Mouse (Mus musculus) kidney, embryonic 16.5 days (tissue): ENCODE measurements around the gene Ncoa7. TPM values are rescaled to one million over a fixed set of nuclear protein-coding genes. Genes with fewer than 3 reads are reported as not detected.

ENCODE experiments used
- ATAC-seq: fragments of 200-750 bp; cut with Nextera tagmentation; 2 replicates; pipeline ENCODE4 v1.8.0; 2017; ENCODE audit warnings: moderate TSS enrichment; ENCODE audit not compliant: low FRiP score, low TSS enrichment
- H3K27ac ChIP-seq: fragments of 300-500 bp; sonication (generic); 2 replicates; pipeline ENCODE4 v1.5.1; 2014; ENCODE audit warnings: low read length
- H3K27me3 ChIP-seq: fragments of 300-500 bp; sonication (generic); 2 replicates; pipeline ENCODE4 v1.6.1; 2014; ENCODE audit warnings: low read length, control low read depth, mixed read lengths; ENCODE audit not compliant: insufficient read depth
- H3K36me3 ChIP-seq: fragments of 300-500 bp; sonication (generic); 2 replicates; pipeline ENCODE4 v1.6.1; 2014; ENCODE audit warnings: low read length, control low read depth, mixed read lengths; ENCODE audit not compliant: insufficient read depth
- H3K4me1 ChIP-seq: fragments of 300-500 bp; sonication (generic); 2 replicates; pipeline ENCODE4 v1.6.1; 2014; ENCODE audit warnings: low read length, control low read depth, mixed read lengths; ENCODE audit not compliant: insufficient read depth
- H3K4me2 ChIP-seq: fragments of 300-500 bp; sonication (generic); replicated peaks from 2 replicates; pipeline ENCODE4 v1.6.1; 2014; ENCODE audit warnings: low read depth, low read length
- H3K4me3 ChIP-seq: fragments of 300-500 bp; sonication (generic); 2 replicates; pipeline ENCODE4 v1.5.1; 2014; ENCODE audit warnings: mild to moderate bottlenecking, low read length
- H3K9ac ChIP-seq: fragments of 300-500 bp; sonication (generic); replicated peaks from 2 replicates; pipeline ENCODE4 v1.6.1; 2014; ENCODE audit warnings: low read length
- H3K9me3 ChIP-seq: fragments of 300-500 bp; sonication (generic); 2 replicates; pipeline ENCODE4 v1.6.1; 2016; ENCODE audit warnings: low read length, control low read depth
- WGBS: fragments of 180-500 bp; shearing (Covaris S2); extraction: QIAGEN DNeasy Blood & Tissue Kit; methylation state at CpG from one replicate; pipeline ENCODE4 v1.1.7; 2014; 5-methylcytosine and 5-hydroxymethylcytosine counted together
- polyA plus RNA-seq: library from polyadenylated mRNA; unstranded; fragments of >200 nt; fragmentation: Nextera tagmentation; extraction: Ambion mirVana; gene quantifications from 2 replicates; pipeline ENCODE4 v1.2.1, GENCODE M21; 2015

Gene Ncoa7
- polyA plus RNA-seq, 1 experiment from 2014 or later, result 16.9 TPM

GRCm38 (mm10) chr10:30702663-30703062, 100.5 kb downstream of the Ncoa7 start:
- Histone ChIP-seq H3K9ac (no peak overlapping the region), H3K36me3 (peaks cover 4% of the 10 kb centered on the region; the same call in 1 of the 2 replicates), H3K4me2 (no peak overlapping the region), H3K4me3 (no peak overlapping the region), H3K27ac (no peak overlapping the region), H3K27me3 (no peaks in the 10 kb centered on the region), H3K9me3 (no peaks in the 10 kb centered on the region), H3K4me1 (no peaks in the 10 kb centered on the region)
- WGBS, result 92% methylated on average over 1 of the region's 1 CpGs
- ATAC-seq, result no peak

DNA sequence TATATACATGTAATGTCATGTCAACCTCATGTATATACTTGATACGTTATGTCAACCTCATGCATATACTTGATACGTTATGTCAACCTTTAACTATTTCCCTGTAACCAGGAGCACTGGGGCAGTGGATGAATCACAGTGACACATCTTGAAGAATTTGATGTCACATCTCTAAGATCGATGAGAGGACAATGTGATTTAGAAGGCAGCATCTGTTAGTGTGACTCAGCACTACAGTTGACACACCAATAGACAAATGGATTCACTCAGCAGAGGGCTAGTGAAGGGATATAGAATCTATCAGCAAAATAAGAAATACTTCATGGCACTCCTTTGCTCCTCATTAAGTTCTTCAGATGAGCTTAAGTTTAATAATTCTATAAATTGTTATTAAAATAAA, 116.3 kb downstream of the Ncoa7 start:
- Histone ChIP-seq H3K4me2 (no peak overlapping the region), H3K27ac (no peak overlapping the region), H3K27me3 (no peaks in the 10 kb centered on the region), H3K9ac (no peak overlapping the region), H3K4me1 (no peaks in the 10 kb centered on the region), H3K4me3 (no peak overlapping the region), H3K36me3 (peaks cover 7% of the 10 kb centered on the region; the same call in 1 of the 2 replicates), H3K9me3 (no peaks in the 10 kb centered on the region)
- 92% methylated on average over 3 of the region's 3 CpGs for WGBS
- ATAC-seq, result no peak

- no peaks in the 10 kb centered on the region for H3K9me3 ChIP-seq
- H3K4me2 ChIP-seq, result no peak overlapping the region
- no peak overlapping the region for H3K4me3 ChIP-seq
- no peak overlapping the region for H3K27ac ChIP-seq
- no peaks in the 10 kb centered on the region for H3K4me1 ChIP-seq
- H3K27me3 ChIP-seq, result no peaks in the 10 kb centered on the region
- no peak for ATAC-seq
- peaks cover 2% of the 10 kb centered on the region; the same call in 1 of the 2 replicates for H3K36me3 ChIP-seq
- WGBS, result 81% methylated on average over 4 of the region's 4 CpGs
- H3K9ac ChIP-seq, result no peak overlapping the region
Measured at GRCm38 (mm10) chr10:30683449-30683848, 119.7 kb downstream of the Ncoa7 start.

DNA sequence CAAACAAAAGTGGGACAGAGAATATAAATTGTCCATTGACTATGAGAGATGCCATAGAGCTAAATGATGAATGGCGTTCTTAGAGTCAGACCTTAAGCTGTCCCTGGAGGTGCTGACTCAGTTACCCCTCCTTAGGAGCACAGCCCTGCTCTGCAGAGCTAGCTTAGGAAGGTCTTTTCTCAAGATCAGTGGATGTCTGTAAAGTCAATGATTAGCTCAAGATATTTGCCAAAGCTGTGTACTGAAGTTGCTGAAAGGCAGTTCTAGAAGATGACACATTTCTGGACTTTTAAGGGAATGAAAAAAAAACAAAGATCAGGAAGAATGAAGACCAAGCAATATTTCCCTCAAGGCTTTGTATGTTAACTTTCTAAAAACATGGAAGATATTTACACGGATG, 123.4 kb downstream of the Ncoa7 start:
- Histone ChIP-seq H3K27ac (no peak overlapping the region), H3K9me3 (no peaks in the 10 kb centered on the region), H3K4me2 (no peak overlapping the region), H3K36me3 (0 out of 2 replicates have a peak, but pooled peaks cover 5% of the 10 kb centered on the region), H3K27me3 (no peaks in the 10 kb centered on the region), H3K9ac (no peak overlapping the region), H3K4me1 (no peaks in the 10 kb centered on the region), H3K4me3 (no peak overlapping the region)
- ATAC-seq, result no peak
- 88% methylated on average over 2 of the region's 2 CpGs for whole genome bisulfite sequencing

DNA sequence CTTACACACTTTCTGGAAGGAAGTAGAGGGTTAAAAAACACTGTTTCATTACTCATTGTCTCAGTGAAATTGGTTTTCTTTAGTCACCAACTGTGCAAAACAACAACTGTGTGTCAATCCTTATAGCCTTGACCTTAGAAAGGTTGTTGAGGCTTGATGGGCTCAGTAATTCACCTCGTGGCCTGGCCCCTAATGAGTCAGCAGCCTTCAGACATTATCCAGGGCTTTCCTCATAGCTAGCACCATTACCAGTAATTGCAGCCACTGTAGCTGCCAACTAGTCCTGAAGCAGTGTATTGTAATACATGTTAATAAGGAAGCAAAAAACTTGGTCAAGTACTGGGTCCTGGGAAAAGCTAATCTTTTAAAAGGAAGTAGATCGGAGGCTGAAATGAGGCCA, 125.1 kb downstream of the Ncoa7 start:
- Histone ChIP-seq H3K27ac (no peak overlapping the region), H3K4me3 (no peak overlapping the region), H3K4me2 (no peak overlapping the region), H3K9me3 (no peaks in the 10 kb centered on the region), H3K36me3 (0 out of 2 replicates have a peak, but pooled peaks cover 9% of the 10 kb centered on the region), H3K27me3 (no peaks in the 10 kb centered on the region), H3K4me1 (no peaks in the 10 kb centered on the region), H3K9ac (no peak overlapping the region)
- ATAC-seq, result no peak
- WGBS, result 69% methylated on average over 2 of the region's 2 CpGs

DNA sequence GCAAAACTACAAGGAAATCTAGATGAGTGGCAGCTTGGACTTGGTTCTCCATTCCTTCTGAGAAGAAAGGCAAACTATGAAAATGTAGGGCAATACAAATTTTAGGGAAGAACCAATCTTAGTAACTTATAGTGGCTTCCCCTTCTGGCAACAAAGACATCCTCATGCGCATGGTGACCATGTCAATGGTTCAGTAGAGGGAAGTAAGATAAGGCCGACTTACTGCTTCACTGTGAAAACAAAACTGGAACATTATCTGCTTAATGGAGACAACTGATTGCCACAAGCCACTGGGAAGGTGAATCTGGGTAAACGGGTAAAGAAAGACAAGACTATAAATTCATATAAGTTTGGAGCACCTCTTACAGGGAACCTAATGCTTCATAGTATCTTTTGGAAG, 128.3 kb downstream of the Ncoa7 start:
- Histone ChIP-seq H3K9ac (no peak overlapping the region), H3K36me3 (peaks cover 20% of the 10 kb centered on the region; the same call in 1 of the 2 replicates), H3K27ac (no peak overlapping the region), H3K4me2 (no peak overlapping the region), H3K9me3 (no peaks in the 10 kb centered on the region), H3K27me3 (no peaks in the 10 kb centered on the region), H3K4me1 (no peaks in the 10 kb centered on the region), H3K4me3 (no peak overlapping the region)
- WGBS, result 81% methylated on average over 3 of the region's 3 CpGs
- no peak for ATAC-seq

GRCm38 (mm10) chr10:30666580-30666979, 136.5 kb downstream of the Ncoa7 start:
- WGBS, result 100% methylated on average over 2 of the region's 2 CpGs
- no peak for ATAC-seq

DNA sequence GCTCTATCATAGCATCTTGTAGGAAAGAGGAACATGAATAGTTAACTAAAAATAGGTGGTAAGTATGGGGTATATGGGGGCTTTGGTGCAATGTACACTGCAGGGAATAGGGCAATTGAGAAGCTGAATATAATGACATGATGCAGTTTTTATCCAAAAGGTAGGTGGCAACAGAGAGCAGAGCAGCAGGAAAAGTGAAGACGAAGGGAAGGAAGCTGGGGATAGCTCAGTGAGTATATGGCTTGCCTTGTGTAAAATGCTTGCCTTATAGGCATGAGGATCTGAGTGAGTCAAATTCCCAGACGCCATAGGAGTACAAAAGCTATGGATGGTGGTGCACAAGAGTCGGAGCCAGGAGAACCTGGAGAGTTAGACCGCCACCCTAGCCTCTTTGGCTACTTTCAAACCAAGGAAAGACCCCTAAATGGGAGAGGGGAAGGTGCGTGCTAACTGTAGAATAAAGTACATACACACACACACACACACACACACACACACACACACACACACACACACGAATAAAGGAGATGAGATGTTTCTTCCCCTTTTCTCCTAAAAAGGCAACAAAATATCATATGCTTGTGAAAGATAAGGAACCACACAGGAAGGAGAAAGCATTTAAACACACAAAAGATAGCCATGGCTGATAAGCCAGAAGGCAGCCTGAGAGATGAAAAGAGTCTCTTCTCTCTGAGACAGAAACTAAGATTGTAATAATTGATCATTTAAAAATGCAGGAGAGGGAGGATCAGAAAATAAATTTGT, 142.4 kb downstream of the Ncoa7 start:
- Histone ChIP-seq H3K9me3 (no peaks in the 10 kb centered on the region), H3K27me3 (no peaks in the 10 kb centered on the region), H3K36me3 (peaks cover 8% of the 10 kb centered on the region; the same call in 1 of the 2 replicates), H3K27ac (no peak overlapping the region), H3K4me3 (no peak overlapping the region), H3K4me2 (no peak overlapping the region), H3K9ac (no peak overlapping the region), H3K4me1 (0 out of 2 replicates have a peak, but pooled peaks cover 6% of the 10 kb centered on the region)
- no peak for ATAC-seq
- 90% methylated on average over 6 of the region's 6 CpGs for WGBS

More at GRCm38 (mm10) chr10:30666580-30666979, 136.5 kb downstream of the Ncoa7 start:
- Histone ChIP-seq H3K4me3 (no peak overlapping the region), H3K4me1 (no peaks in the 10 kb centered on the region), H3K4me2 (no peak overlapping the region), H3K27ac (no peak overlapping the region), H3K27me3 (no peaks in the 10 kb centered on the region), H3K9ac (no peak overlapping the region), H3K9me3 (no peaks in the 10 kb centered on the region), H3K36me3 (peaks cover 6% of the 10 kb centered on the region; the same call in 1 of the 2 replicates)

- Histone ChIP-seq H3K9me3 (no peaks in the 10 kb centered on the region), H3K27ac (peak overlapping the region; percentile 66), H3K27me3 (no peaks in the 10 kb centered on the region), H3K4me3 (peak overlapping the region; percentile 48), H3K4me1 (peaks cover 15% of the 10 kb centered on the region; the same call in 1 of the 2 replicates), H3K4me2 (peak overlapping the region; percentile 68), H3K9ac (peak overlapping the region; percentile 70), H3K36me3 (peaks cover 12% of the 10 kb centered on the region; the same call in 1 of the 2 replicates)
- peak; percentile 91 for ATAC-seq
- WGBS, result 6% methylated on average over 5 of the region's 5 CpGs
Measured at GRCm38 (mm10) chr10:30655655-30656054, 147.5 kb downstream of the Ncoa7 start.

GRCm38 (mm10) chr10:30647681-30648080, 155.4 kb downstream of the Ncoa7 start:
- Histone ChIP-seq H3K4me3 (no peak overlapping the region), H3K4me2 (no peak overlapping the region), H3K27ac (no peak overlapping the region), H3K36me3 (0 out of 2 replicates have a peak, but pooled peaks cover 12% of the 10 kb centered on the region), H3K4me1 (no peaks in the 10 kb centered on the region), H3K9ac (no peak overlapping the region), H3K9me3 (no peaks in the 10 kb centered on the region), H3K27me3 (no peaks in the 10 kb centered on the region)
- no peak for ATAC-seq
- 29% methylated on average over 2 of the region's 2 CpGs for WGBS
